Mouse (Mus musculus) lung, adult 2 months (tissue): ENCODE measurements around the gene Cfap99. TPM values are rescaled to one million over a fixed set of nuclear protein-coding genes. Genes with fewer than 3 reads are reported as not detected.

Experiments
- DNase-seq: peaks from one replicate; pipeline ENCODE4 v3.0.0; 2022
- H3K4me1 ChIP-seq: fragments of 200-500 bp; 2 replicates; pipeline ENCODE4 v1.6.1; 2011; ENCODE audit warnings: low read length; ENCODE audit not compliant: control insufficient read depth, insufficient read depth
- H3K4me3 ChIP-seq: fragments of 200-500 bp; replicated peaks from 2 replicates; pipeline ENCODE3; 2011; ENCODE audit warnings: low read depth, mild to moderate bottlenecking, control low read depth, low read length; ENCODE audit errors: extremely low read depth
- CTCF ChIP-seq: fragments of 200-500 bp; IDR thresholded peaks from 2 replicates; pipeline ENCODE4 v1.5.1; 2011; ENCODE audit warnings: mild to moderate bottlenecking, low read length, control low read depth; ENCODE audit not compliant: insufficient read depth
- POLR2A ChIP-seq: fragments of 200-500 bp; IDR thresholded peaks from 2 replicates; pipeline ENCODE4 v1.6.1; 2011; ENCODE audit warnings: low read depth, mild to moderate bottlenecking, control low read depth, low read length, borderline replicate concordance; ENCODE audit errors: extremely low read depth
- WGBS: fragments of 180-500 bp; shearing (Covaris S2); methylation state at CpG from one replicate; pipeline ENCODE4 v1.1.7; 2018; 5-methylcytosine and 5-hydroxymethylcytosine counted together
- polyA plus RNA-seq: library from polyadenylated mRNA; depleted of rRNA; stranded (reverse); fragments of >200 nt; gene quantifications from 2 replicates; pipeline ENCODE4 v1.2.3, GENCODE M21; 2012

Cfap99 gene
- polyA plus RNA-seq, 1 experiment = 1.8 TPM

GRCm38 (mm10) chr5:34254309-34254708 is 34.1 kb upstream of the Cfap99 start:
- Histone ChIP-seq H3K4me3 (no peak overlapping the region), H3K4me1 (no peaks in the 10 kb centered on the region)
- TF ChIP-seq POLR2A = no peak
- TF ChIP-seq CTCF = no peak
- no peak for DNase-seq
- WGBS = 34% methylated on average over 8 of the region's 8 CpGs

GRCm38 (mm10) chr5:34255189-34255588 is 33.2 kb upstream of the Cfap99 start:
- WGBS = 84% methylated on average over 3 of the region's 3 CpGs
- H3K4me3 ChIP-seq = no peak overlapping the region
- no peak for DNase-seq
- TF ChIP-seq CTCF (no peak), POLR2A (no peak)
- H3K4me1 ChIP-seq = no peaks in the 10 kb centered on the region

DNA sequence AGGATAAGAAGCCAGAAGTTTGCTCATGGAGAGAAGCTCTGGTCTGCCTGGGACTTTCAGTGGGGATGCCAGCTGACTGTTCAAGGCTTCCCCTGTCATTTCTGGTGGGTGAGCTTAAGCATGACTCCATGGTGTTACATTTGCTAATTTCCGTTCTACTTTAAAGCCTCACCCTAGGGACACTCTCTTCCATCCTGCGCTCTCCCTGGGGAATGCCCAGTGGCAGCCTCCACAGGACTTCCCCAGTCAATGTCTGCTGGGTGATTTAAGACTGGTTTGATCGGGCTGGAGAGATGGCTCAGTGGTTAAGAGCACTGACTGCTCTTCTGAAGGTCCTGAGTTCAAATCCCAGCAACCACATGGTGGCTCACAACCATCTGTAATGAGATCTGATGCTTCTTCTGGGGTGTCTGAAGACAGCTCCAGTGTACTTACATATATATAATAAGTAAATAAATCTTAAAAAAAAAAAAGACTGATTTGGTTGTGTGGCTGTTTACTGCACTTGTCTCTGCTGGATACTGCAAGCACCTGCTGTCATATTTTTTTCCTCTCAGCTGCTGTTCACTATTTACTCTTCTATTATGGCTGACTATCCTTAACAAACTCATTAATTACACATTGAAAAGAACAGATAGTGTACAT is 29.1 kb upstream of the Cfap99 start:
- no peak for DNase-seq
- TF ChIP-seq POLR2A (no peak), CTCF (no peak)
- Histone ChIP-seq H3K4me3 (no peak overlapping the region), H3K4me1 (no peaks in the 10 kb centered on the region)
- WGBS = 67% methylated on average over 3 of the region's 3 CpGs

DNA sequence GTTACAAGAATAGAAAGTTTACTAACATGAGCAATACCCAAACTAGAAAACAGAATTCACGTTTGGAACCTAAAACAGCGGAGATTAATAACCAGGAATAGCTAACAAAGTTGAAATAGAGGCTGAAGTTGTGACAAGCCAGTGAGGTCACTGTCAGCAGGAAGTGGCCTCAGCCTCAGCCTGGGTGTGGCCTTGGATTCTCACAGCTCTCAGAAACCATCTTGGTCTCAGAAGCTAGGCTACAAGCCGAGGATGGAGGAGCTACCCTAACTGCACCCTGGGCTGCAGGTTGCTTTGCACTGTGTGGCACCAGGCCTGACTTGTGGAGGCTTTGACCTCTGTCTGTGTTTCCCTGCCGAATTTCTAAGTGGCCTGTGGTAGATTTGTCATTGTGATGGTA is 22.3 kb upstream of the Cfap99 start:
- WGBS = 56% methylated on average over 4 of the region's 4 CpGs

GRCm38 (mm10) chr5:34269197-34269920 is 19.0 kb upstream of the Cfap99 start:
- TF ChIP-seq POLR2A = no peak
- no peak for TF ChIP-seq CTCF
- DNase-seq = no peak
- Histone ChIP-seq H3K4me1 (no peaks in the 10 kb centered on the region), H3K4me3 (no peak overlapping the region)
- 83% methylated on average over 16 of the region's 16 CpGs for WGBS

More for the DNA sequence above, 22.3 kb upstream of the Cfap99 start:
- no peak for TF ChIP-seq CTCF
- TF ChIP-seq POLR2A = no peak
- H3K4me3 ChIP-seq = no peak overlapping the region
- no peaks in the 10 kb centered on the region for H3K4me1 ChIP-seq
- no peak for DNase-seq

DNA sequence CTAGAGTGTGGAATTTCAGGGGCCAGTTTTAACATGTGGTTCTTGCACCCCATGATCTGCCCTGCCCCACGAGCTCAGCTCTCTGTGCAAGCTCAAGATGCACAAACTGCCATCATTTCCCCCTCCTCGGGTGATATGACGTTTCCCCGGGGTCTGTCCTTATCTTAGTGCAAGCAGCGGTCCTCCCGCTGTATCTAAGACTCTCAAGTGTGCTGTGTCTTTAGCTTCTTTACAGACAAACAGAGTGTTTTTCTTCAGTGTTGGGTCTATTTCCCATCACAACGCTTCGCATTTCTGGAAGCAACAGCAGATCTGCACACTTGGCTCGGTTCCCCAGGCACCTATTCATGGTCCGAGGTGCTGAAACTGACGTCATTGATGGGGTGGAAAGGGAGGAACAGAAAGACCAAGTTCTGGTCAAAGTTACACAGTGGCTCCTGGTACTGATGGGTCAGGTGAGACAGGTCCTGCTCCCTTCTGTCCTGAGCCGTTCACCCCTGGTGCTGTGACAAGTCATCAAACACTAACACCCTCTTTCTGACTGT is 18.4 kb upstream of the Cfap99 start:
- Histone ChIP-seq H3K4me3 (no peak overlapping the region), H3K4me1 (no peaks in the 10 kb centered on the region)
- DNase-seq = no peak
- TF ChIP-seq CTCF = no peak
- no peak for TF ChIP-seq POLR2A
- WGBS = 51% methylated on average over 12 of the region's 12 CpGs

- DNase-seq = peak; percentile 30
- peak; percentile 75 for TF ChIP-seq CTCF
- TF ChIP-seq POLR2A = no peak
- WGBS = 31% methylated on average over 4 of the region's 4 CpGs
- Histone ChIP-seq H3K4me1 (no peaks in the 10 kb centered on the region), H3K4me3 (no peak overlapping the region)
Measured at GRCm38 (mm10) chr5:34271743-34272142, 16.7 kb upstream of the Cfap99 start.

- TF ChIP-seq CTCF (no peak), POLR2A (no peak)
- WGBS = 70% methylated on average over 5 of the region's 5 CpGs
- DNase-seq = no peak
Measured at GRCm38 (mm10) chr5:34273251-34273681, 15.1 kb upstream of the Cfap99 start.

DNA sequence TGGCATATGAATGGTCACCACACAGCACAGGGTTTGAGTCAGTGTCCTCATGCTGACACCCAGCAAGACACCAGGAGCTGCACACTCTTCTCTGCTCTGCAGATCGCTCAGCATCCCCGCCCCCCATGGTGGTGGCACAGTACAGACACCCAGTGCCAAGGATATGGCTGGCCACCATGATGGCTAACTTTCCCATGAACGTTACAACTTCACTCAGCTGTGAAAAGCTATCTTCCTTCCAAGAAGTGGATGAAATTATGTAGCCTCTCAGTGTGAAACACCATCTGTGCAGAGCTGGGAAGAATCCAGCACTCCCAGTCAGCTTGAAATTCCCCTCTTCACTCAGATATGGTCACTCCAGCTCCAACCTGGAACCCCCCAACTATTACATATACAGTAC is 14.1 kb upstream of the Cfap99 start:
- Histone ChIP-seq H3K4me3 (no peak overlapping the region), H3K4me1 (no peaks in the 10 kb centered on the region)
- TF ChIP-seq POLR2A (no peak), CTCF (no peak)
- WGBS = 72% methylated on average over 3 of the region's 3 CpGs
- no peak for DNase-seq

More at GRCm38 (mm10) chr5:34273251-34273681, 15.1 kb upstream of the Cfap99 start:
- Histone ChIP-seq H3K4me1 (no peaks in the 10 kb centered on the region), H3K4me3 (no peak overlapping the region)
